Mouse (Mus musculus) midbrain, embryonic 13.5 days (tissue): Measurements from ENCODE around the gene Jmy. TPM values are rescaled to one million over a fixed set of nuclear protein-coding genes. Genes with fewer than 3 reads are reported as not detected.
A peak's percentile ranks its signal among the peaks of the same experiment; 100 is the strongest.

Experiments
- ATAC-seq: fragments of 200-750 bp; cut with Nextera tagmentation; 2 replicates; pipeline ENCODE4 v1.8.0; 2017; ENCODE audit warnings: mild to moderate bottlenecking, moderate TSS enrichment, moderate library complexity
- H3K27ac ChIP-seq: fragments of 300-500 bp; sonication (generic); 2 replicates; pipeline ENCODE4 v1.5.1; 2015; ENCODE audit warnings: inconsistent platforms, mild to moderate bottlenecking, moderate library complexity
- H3K27me3 ChIP-seq: fragments of 300-500 bp; sonication (generic); 2 replicates; pipeline ENCODE4 v1.6.1; 2015; ENCODE audit warnings: mild to moderate bottlenecking, inconsistent platforms
- H3K36me3 ChIP-seq: fragments of 300-500 bp; sonication (generic); 2 replicates; pipeline ENCODE4 v1.6.1; 2015; ENCODE audit warnings: mild to moderate bottlenecking, inconsistent platforms
- H3K4me1 ChIP-seq: fragments of 300-500 bp; sonication (generic); replicated peaks from 2 replicates; pipeline ENCODE4 v1.6.1; 2015; ENCODE audit warnings: inconsistent platforms
- H3K4me2 ChIP-seq: fragments of 300-500 bp; sonication (generic); replicated peaks from 2 replicates; pipeline ENCODE4 v1.6.1; 2015; ENCODE audit warnings: moderate library complexity, mild to moderate bottlenecking, inconsistent platforms
- H3K4me3 ChIP-seq: fragments of 300-500 bp; sonication (generic); replicated peaks from 2 replicates; pipeline ENCODE4 v1.5.1; 2015; ENCODE audit warnings: mild to moderate bottlenecking, inconsistent platforms
- H3K9ac ChIP-seq: fragments of 300-500 bp; sonication (generic); replicated peaks from 2 replicates; pipeline ENCODE4 v1.6.1; 2015; ENCODE audit warnings: mild to moderate bottlenecking, inconsistent platforms
- H3K9me3 ChIP-seq: fragments of 300-500 bp; sonication (generic); 2 replicates; pipeline ENCODE4 v1.6.1; 2016; ENCODE audit warnings: mild to moderate bottlenecking, inconsistent platforms
- WGBS: fragments of 180-500 bp; shearing (Covaris S2); methylation state at CpG from one replicate; pipeline ENCODE4 v1.1.7; 2015; 5-methylcytosine and 5-hydroxymethylcytosine counted together
- polyA plus RNA-seq: library from polyadenylated mRNA; unstranded; fragments of >200 nt; fragmentation: Nextera tagmentation; extraction: Ambion mirVana; gene quantifications from 2 replicates; pipeline ENCODE4 v1.2.1, GENCODE M21; 2015

The Jmy gene
- polyA plus RNA-seq, 1 experiment from 2014 or later = 7.6 TPM

- H3K27ac ChIP-seq = peak overlapping the region; percentile 96
- H3K9ac ChIP-seq = peak overlapping the region; percentile 56
- peaks cover 29% of the 10 kb centered on the region for H3K4me1 ChIP-seq
- H3K9me3 ChIP-seq = no peaks in the 10 kb centered on the region
- peak overlapping the region; percentile 94 for H3K4me2 ChIP-seq
- no peaks in the 10 kb centered on the region for H3K27me3 ChIP-seq
- H3K4me3 ChIP-seq = peak overlapping the region; percentile 99
- H3K36me3 ChIP-seq = no peaks in the 10 kb centered on the region
- no peak; the same call in 1 of the 2 replicates for ATAC-seq
- WGBS = 9% methylated on average over 12 of the region's 12 CpGs
Observed at GRCm38 (mm10) chr13:93499973-93500633, 495 bp upstream of the Jmy start.

GRCm38 (mm10) chr13:93498211-93499166, 1.1 kb downstream of the Jmy start:
- Histone ChIP-seq H3K9me3 (no peaks in the 10 kb centered on the region), H3K4me2 (peak overlapping the region; percentile 94), H3K9ac (peak overlapping the region; percentile 88), H3K4me1 (peaks cover 38% of the 10 kb centered on the region), H3K36me3 (peaks cover 7% of the 10 kb centered on the region; the same call in 1 of the 2 replicates), H3K27me3 (no peaks in the 10 kb centered on the region), H3K27ac (peak overlapping the region; percentile 96), H3K4me3 (peak overlapping the region; percentile 99)
- ATAC-seq = peak; percentile 65
- WGBS = under 1% methylated on average over 93 of the region's 94 CpGs

GRCm38 (mm10) chr13:93496977-93497376, 2.6 kb downstream of the Jmy start:
- peak overlapping the region; percentile 94 for H3K4me2 ChIP-seq
- H3K4me1 ChIP-seq = peaks cover 38% of the 10 kb centered on the region
- peak overlapping the region; percentile 99 for H3K4me3 ChIP-seq
- 9% methylated on average over 1 of the region's 1 CpGs for WGBS
- ATAC-seq = no peak
- H3K9ac ChIP-seq = peak overlapping the region; percentile 56
- peaks cover 9% of the 10 kb centered on the region; the same call in 1 of the 2 replicates for H3K36me3 ChIP-seq
- H3K27ac ChIP-seq = no peak overlapping the region
- H3K27me3 ChIP-seq = no peaks in the 10 kb centered on the region
- no peaks in the 10 kb centered on the region for H3K9me3 ChIP-seq

GRCm38 (mm10) chr13:93488510-93488909, 11.1 kb downstream of the Jmy start:
- Histone ChIP-seq H3K27me3 (no peaks in the 10 kb centered on the region), H3K4me1 (0 out of 2 replicates have a peak, but pooled peaks cover 3% of the 10 kb centered on the region), H3K36me3 (peaks cover 18% of the 10 kb centered on the region), H3K9ac (no peak overlapping the region), H3K4me3 (no peak overlapping the region), H3K9me3 (no peaks in the 10 kb centered on the region), H3K27ac (no peak overlapping the region), H3K4me2 (no peak overlapping the region)
- WGBS = 66% methylated on average over 2 of the region's 2 CpGs
- ATAC-seq = no peak

- H3K27ac ChIP-seq = no peak overlapping the region
Observed at GRCm38 (mm10) chr13:93487734-93488133, 11.9 kb downstream of the Jmy start.

GRCm38 (mm10) chr13:93484276-93484675, 15.3 kb downstream of the Jmy start:
- Histone ChIP-seq H3K9me3 (no peaks in the 10 kb centered on the region), H3K27ac (no peak overlapping the region), H3K27me3 (no peaks in the 10 kb centered on the region), H3K4me2 (no peak overlapping the region), H3K36me3 (peaks cover 9% of the 10 kb centered on the region), H3K4me1 (0 out of 2 replicates have a peak, but pooled peaks cover under 1% of the 10 kb centered on the region), H3K4me3 (no peak overlapping the region), H3K9ac (no peak overlapping the region)
- no peak for ATAC-seq
- 97% methylated on average over 3 of the region's 3 CpGs for WGBS

More at GRCm38 (mm10) chr13:93487734-93488133, 11.9 kb downstream of the Jmy start:
- no peak for ATAC-seq
- no peak overlapping the region for H3K4me3 ChIP-seq
- 97% methylated on average over 8 of the region's 8 CpGs for WGBS
- H3K27me3 ChIP-seq = no peaks in the 10 kb centered on the region
- no peaks in the 10 kb centered on the region for H3K9me3 ChIP-seq
- H3K9ac ChIP-seq = no peak overlapping the region
- H3K4me2 ChIP-seq = no peak overlapping the region
- H3K4me1 ChIP-seq = 0 out of 2 replicates have a peak, but pooled peaks cover 3% of the 10 kb centered on the region
- H3K36me3 ChIP-seq = peaks cover 16% of the 10 kb centered on the region

GRCm38 (mm10) chr13:93481110-93481509, 18.5 kb downstream of the Jmy start:
- H3K27me3 ChIP-seq = no peaks in the 10 kb centered on the region
- 96% methylated on average over 3 of the region's 3 CpGs for whole genome bisulfite sequencing
- no peak for ATAC-seq
- no peak overlapping the region for H3K4me2 ChIP-seq
- H3K9me3 ChIP-seq = no peaks in the 10 kb centered on the region
- no peak overlapping the region for H3K9ac ChIP-seq
- H3K36me3 ChIP-seq = peaks cover 9% of the 10 kb centered on the region
- H3K27ac ChIP-seq = no peak overlapping the region
- H3K4me1 ChIP-seq = no peaks in the 10 kb centered on the region
- no peak overlapping the region for H3K4me3 ChIP-seq

- Histone ChIP-seq H3K9ac (no peak overlapping the region), H3K27me3 (no peaks in the 10 kb centered on the region), H3K36me3 (peaks cover 9% of the 10 kb centered on the region), H3K4me3 (no peak overlapping the region), H3K4me1 (no peaks in the 10 kb centered on the region), H3K27ac (no peak overlapping the region), H3K9me3 (no peaks in the 10 kb centered on the region), H3K4me2 (no peak overlapping the region)
- ATAC-seq = no peak
- 97% methylated on average over 3 of the region's 3 CpGs for WGBS
Observed at GRCm38 (mm10) chr13:93478344-93478743, 21.3 kb downstream of the Jmy start.

- no peak overlapping the region for H3K27ac ChIP-seq
- no peaks in the 10 kb centered on the region for H3K9me3 ChIP-seq
- no peaks in the 10 kb centered on the region for H3K4me1 ChIP-seq
- 97% methylated on average over 3 of the region's 3 CpGs for WGBS
- H3K36me3 ChIP-seq = peaks cover 31% of the 10 kb centered on the region
- H3K4me2 ChIP-seq = no peak overlapping the region
- H3K4me3 ChIP-seq = no peak overlapping the region
- no peaks in the 10 kb centered on the region for H3K27me3 ChIP-seq
- no peak for ATAC-seq
- H3K9ac ChIP-seq = no peak overlapping the region
Observed at GRCm38 (mm10) chr13:93468355-93468754, 31.3 kb downstream of the Jmy start.

- H3K9ac ChIP-seq = no peak overlapping the region
- peaks cover 28% of the 10 kb centered on the region for H3K36me3 ChIP-seq
- H3K27me3 ChIP-seq = no peaks in the 10 kb centered on the region
- no peak overlapping the region for H3K27ac ChIP-seq
- ATAC-seq = no peak
- no peaks in the 10 kb centered on the region for H3K9me3 ChIP-seq
- no peak overlapping the region for H3K4me2 ChIP-seq
- H3K4me3 ChIP-seq = no peak overlapping the region
- 97% methylated on average over 7 of the region's 7 CpGs for WGBS
- no peaks in the 10 kb centered on the region for H3K4me1 ChIP-seq
Observed at GRCm38 (mm10) chr13:93459566-93459965, 40.0 kb downstream of the Jmy start.

GRCm38 (mm10) chr13:93458616-93459015, 41.0 kb downstream of the Jmy start:
- Histone ChIP-seq H3K27ac (no peak overlapping the region), H3K27me3 (no peaks in the 10 kb centered on the region), H3K9ac (no peak overlapping the region), H3K36me3 (peaks cover 23% of the 10 kb centered on the region), H3K4me3 (no peak overlapping the region), H3K9me3 (no peaks in the 10 kb centered on the region), H3K4me2 (no peak overlapping the region), H3K4me1 (no peaks in the 10 kb centered on the region)
- 97% methylated on average over 4 of the region's 4 CpGs for WGBS
- ATAC-seq = no peak

GRCm38 (mm10) chr13:93453275-93453674, 46.3 kb downstream of the Jmy start:
- peaks cover 39% of the 10 kb centered on the region for H3K36me3 ChIP-seq
- no peak overlapping the region for H3K4me2 ChIP-seq
- no peaks in the 10 kb centered on the region for H3K27me3 ChIP-seq
- H3K9me3 ChIP-seq = no peaks in the 10 kb centered on the region
- 92% methylated on average over 6 of the region's 6 CpGs for WGBS
- no peak overlapping the region for H3K4me3 ChIP-seq
- H3K4me1 ChIP-seq = no peaks in the 10 kb centered on the region
- H3K27ac ChIP-seq = no peak overlapping the region
- no peak overlapping the region for H3K9ac ChIP-seq
- no peak for ATAC-seq
